Mouse (Mus musculus): ENCODE data around the gene Lrrn4. TPM values are rescaled to one million over a fixed set of nuclear protein-coding genes. Genes with fewer than 3 reads are reported as not detected.

Lrrn4 gene
- polyA plus RNA-seq, 1 experiment: not detected

DNA sequence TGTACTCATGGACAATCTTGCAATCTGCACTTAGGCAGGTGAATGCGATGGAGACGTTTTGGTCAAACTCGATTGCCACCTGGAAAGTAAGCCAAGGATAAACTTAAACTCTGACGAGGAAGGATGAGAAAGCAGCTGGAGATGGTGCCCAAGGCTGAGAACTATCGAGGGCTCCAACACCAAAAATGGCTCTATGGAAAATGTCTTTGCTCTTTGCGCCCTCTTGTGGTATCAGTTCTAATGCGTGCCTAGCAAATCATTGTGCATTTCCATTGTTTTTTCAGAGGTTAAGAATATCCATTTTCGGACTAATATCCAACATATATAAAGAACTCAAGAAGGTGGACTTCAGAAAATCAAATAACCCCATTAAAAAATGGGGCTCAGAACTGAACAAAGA lies 26.1 kb upstream of the Lrrn4 start:
- peak; percentile 40 for TF ChIP-seq CTCF (IDR thresholded peaks at IDR 0.05; ENCODE audit: control insufficient read depth, insufficient read depth, low read length)
- no peak for TF ChIP-seq POLR2A (IDR thresholded peaks at IDR 0.05; ENCODE audit: borderline replicate concordance, control insufficient read depth, low read depth, low read length)
- 26% methylated on average over 8 of the region's 8 CpGs for WGBS
- Histone ChIP-seq H3K4me3 (replicated peaks; ENCODE audit: control insufficient read depth, low read depth, low read length) (no peak overlapping the region), H3K27ac (ENCODE audit: control insufficient read depth, insufficient read depth, low read depth, low read length, poor library complexity) (no peak overlapping the region), H3K4me1 (ENCODE audit: control insufficient read depth, insufficient read depth, low read length) (no peaks in the 10 kb centered on the region)

DNA sequence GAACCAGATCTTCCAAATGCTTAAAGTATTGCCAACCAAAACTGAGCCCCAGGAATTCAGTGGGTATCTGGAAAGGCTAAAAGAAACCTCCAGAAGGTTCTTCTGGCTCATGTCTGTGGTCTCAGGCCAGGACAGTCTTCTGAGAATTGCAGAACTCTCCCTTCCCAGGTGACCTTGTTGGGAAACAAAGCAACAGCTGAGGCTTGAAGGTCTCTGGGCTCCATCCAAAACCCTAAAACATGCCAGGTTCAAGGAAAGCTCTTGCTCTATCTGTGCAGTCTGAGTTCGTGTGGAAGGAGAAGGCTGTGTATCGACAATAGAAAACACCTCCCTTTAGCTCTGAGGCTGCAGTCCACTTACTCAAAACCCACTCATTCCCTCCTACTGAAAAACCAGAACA lies 24.3 kb upstream of the Lrrn4 start:
- TF ChIP-seq POLR2A (IDR thresholded peaks at IDR 0.05; ENCODE audit: borderline replicate concordance, control insufficient read depth, low read depth, low read length): no peak
- no peak for TF ChIP-seq CTCF (IDR thresholded peaks at IDR 0.05; ENCODE audit: control insufficient read depth, insufficient read depth, low read length)
- 57% methylated on average over 2 of the region's 2 CpGs for WGBS
- Histone ChIP-seq H3K27ac (ENCODE audit: control insufficient read depth, insufficient read depth, low read depth, low read length, poor library complexity) (no peak overlapping the region), H3K4me1 (ENCODE audit: control insufficient read depth, insufficient read depth, low read length) (no peaks in the 10 kb centered on the region), H3K4me3 (replicated peaks; ENCODE audit: control insufficient read depth, low read depth, low read length) (no peak overlapping the region)

DNA sequence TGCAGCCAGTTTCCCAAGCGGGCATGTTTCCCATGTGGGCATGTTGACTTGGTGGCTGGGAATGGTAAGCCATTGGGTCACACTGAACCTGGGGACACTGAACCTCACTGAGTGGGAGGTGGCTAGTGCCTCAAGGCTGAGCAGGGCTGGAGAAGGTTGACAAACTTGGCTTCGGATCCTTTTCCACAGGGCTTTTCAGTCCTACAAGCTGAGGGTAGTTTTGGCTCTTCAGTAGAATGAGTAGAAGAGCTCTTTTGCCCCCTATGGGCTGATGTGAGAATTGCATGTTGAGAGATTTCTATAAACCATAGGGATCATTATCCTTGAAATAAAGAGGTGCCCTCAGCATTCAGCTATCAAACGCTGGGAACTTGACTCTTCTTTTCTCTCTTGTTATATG lies 22.8 kb upstream of the Lrrn4 start:
- H3K4me1 ChIP-seq (ENCODE audit: control insufficient read depth, insufficient read depth, low read length): no peaks in the 10 kb centered on the region
- H3K27ac ChIP-seq (ENCODE audit: control insufficient read depth, insufficient read depth, low read depth, low read length, poor library complexity): no peak overlapping the region
- TF ChIP-seq CTCF (IDR thresholded peaks at IDR 0.05; ENCODE audit: control insufficient read depth, insufficient read depth, low read length): no peak
- no peak for TF ChIP-seq POLR2A (IDR thresholded peaks at IDR 0.05; ENCODE audit: borderline replicate concordance, control insufficient read depth, low read depth, low read length)
- H3K4me3 ChIP-seq (replicated peaks; ENCODE audit: control insufficient read depth, low read depth, low read length): no peak overlapping the region
- WGBS: 30% methylated on average over 3 of the region's 3 CpGs

DNA sequence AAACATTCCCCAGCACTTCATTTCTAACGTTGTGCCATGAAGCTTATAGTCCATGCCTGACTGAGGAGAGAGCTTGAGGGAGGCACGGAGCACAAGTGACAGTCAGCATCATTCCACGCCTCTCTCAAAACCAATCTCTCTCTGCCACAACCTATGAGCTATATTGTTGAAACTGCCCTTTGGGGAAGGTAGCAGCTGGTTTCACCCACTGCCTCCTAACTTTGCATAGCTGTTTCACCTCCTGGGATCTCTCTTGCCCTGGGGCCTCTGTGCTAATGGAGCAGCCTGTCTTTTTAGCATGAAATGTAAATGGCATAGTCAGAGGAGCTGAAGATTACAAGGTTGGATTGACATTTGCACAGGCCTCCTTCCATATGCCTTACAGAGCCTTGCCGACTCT lies 21.4 kb upstream of the Lrrn4 start:
- TF ChIP-seq CTCF (IDR thresholded peaks at IDR 0.05; ENCODE audit: control insufficient read depth, insufficient read depth, low read length) (no peak), POLR2A (IDR thresholded peaks at IDR 0.05; ENCODE audit: borderline replicate concordance, control insufficient read depth, low read depth, low read length) (no peak)
- WGBS: 63% methylated on average over 4 of the region's 4 CpGs
- H3K4me3 ChIP-seq (replicated peaks; ENCODE audit: control insufficient read depth, low read depth, low read length): no peak overlapping the region

DNA sequence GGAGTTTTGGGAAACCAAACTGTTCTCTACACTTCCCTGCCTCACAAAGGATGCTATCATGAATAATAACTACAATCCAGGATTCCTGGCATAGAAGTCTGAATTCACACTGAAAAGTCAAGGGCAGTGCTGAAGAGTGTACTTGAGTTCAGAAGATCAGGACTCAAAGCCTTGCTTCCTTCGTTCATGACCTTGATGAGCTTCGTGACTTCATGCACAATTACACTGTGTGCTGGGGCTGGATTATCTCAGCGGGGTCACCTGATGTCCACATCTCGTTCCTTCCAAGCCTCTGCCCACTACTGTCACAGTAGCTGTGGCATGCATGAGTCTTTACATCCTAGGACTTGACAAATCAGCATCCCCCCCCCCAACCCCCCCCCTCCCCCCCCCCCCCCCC lies 20.9 kb upstream of the Lrrn4 start:
- 77% methylated on average over 4 of the region's 4 CpGs for WGBS
- TF ChIP-seq POLR2A (IDR thresholded peaks at IDR 0.05; ENCODE audit: borderline replicate concordance, control insufficient read depth, low read depth, low read length) (no peak), CTCF (IDR thresholded peaks at IDR 0.05; ENCODE audit: control insufficient read depth, insufficient read depth, low read length) (no peak)
- H3K4me1 ChIP-seq (ENCODE audit: control insufficient read depth, insufficient read depth, low read length): no peaks in the 10 kb centered on the region

More for the DNA sequence above, 21.4 kb upstream of the Lrrn4 start:
- Histone ChIP-seq H3K27ac (ENCODE audit: control insufficient read depth, insufficient read depth, low read depth, low read length, poor library complexity) (no peak overlapping the region), H3K4me1 (ENCODE audit: control insufficient read depth, insufficient read depth, low read length) (no peaks in the 10 kb centered on the region)

DNA sequence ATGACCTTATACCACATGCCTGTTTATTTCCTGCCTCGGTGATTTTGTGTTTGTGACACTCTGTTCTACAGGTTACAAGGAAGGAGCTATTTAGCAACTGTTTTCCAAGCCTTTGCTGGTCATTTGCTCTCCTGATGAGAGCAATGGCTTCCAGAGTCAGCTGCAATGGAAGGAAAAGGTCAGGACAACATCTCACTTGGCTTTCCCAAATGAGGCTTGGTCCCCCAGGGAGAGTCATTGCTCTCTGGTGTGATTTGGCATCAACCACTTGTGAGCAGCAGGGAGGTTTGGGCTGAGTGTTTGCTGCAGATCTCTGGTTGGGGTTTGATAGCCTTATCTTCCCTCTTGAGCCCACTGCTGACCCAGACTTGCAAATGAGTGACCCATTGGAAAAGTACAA lies 19.9 kb upstream of the Lrrn4 start:
- H3K27ac ChIP-seq (ENCODE audit: control insufficient read depth, insufficient read depth, low read depth, low read length, poor library complexity): no peak overlapping the region
- no peak overlapping the region for H3K4me3 ChIP-seq (replicated peaks; ENCODE audit: control insufficient read depth, low read depth, low read length)
- TF ChIP-seq POLR2A (IDR thresholded peaks at IDR 0.05; ENCODE audit: borderline replicate concordance, control insufficient read depth, low read depth, low read length) (no peak), CTCF (IDR thresholded peaks at IDR 0.05; ENCODE audit: control insufficient read depth, insufficient read depth, low read length) (no peak)
- no peaks in the 10 kb centered on the region for H3K4me1 ChIP-seq (ENCODE audit: control insufficient read depth, insufficient read depth, low read length)
- 24% methylated on average over 1 of the region's 1 CpGs for WGBS

More for the DNA sequence above, 20.9 kb upstream of the Lrrn4 start:
- Histone ChIP-seq H3K27ac (ENCODE audit: control insufficient read depth, insufficient read depth, low read depth, low read length, poor library complexity) (no peak overlapping the region), H3K4me3 (replicated peaks; ENCODE audit: control insufficient read depth, low read depth, low read length) (no peak overlapping the region)

DNA sequence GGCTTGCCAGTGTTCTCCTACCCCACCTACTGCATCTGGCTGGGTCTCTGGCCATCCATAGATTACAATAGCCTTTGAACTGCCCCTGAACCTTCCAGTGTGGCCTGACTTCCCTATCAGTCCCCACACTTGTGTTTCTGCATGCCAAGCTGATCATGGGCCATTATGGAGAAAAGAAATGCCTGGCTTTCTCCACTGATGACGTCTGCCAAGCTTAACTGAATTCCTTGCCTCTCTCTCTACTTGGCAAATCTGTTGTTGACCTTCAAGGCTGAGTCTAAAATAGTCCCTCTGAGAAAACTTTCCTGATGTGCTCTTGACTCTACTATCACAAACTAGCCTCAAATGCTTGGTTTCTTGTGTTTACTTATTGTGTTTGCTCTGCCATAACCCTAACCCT lies 17.5 kb upstream of the Lrrn4 start:
- TF ChIP-seq CTCF (IDR thresholded peaks at IDR 0.05; ENCODE audit: control insufficient read depth, insufficient read depth, low read length): no peak
- no peak for TF ChIP-seq POLR2A (IDR thresholded peaks at IDR 0.05; ENCODE audit: borderline replicate concordance, control insufficient read depth, low read depth, low read length)
- no peak overlapping the region for H3K4me3 ChIP-seq (replicated peaks; ENCODE audit: control insufficient read depth, low read depth, low read length)
- 41% methylated on average over 1 of the region's 1 CpGs for WGBS
- H3K27ac ChIP-seq (ENCODE audit: control insufficient read depth, insufficient read depth, low read depth, low read length, poor library complexity): no peak overlapping the region
- no peaks in the 10 kb centered on the region for H3K4me1 ChIP-seq (ENCODE audit: control insufficient read depth, insufficient read depth, low read length)

DNA sequence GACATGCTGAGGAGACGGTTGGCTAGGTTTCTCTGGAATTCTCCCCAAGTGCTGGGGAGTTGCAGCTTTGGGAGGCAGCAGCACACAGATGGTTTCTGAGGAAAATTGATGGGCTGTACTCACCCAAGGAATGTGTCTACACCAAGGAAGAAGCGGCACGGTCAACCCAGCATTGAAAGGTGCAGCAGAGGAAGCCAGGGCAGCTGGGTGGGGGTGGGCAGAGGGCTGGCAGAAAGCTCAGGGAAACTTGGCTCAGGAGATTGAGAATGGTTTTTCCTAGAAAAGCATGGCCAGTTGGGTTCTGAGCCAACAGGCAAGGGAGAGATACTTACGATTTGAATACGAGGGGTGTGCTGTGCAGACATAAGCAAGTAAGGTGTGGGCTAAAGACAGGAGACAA lies 13.1 kb upstream of the Lrrn4 start:
- TF ChIP-seq POLR2A (IDR thresholded peaks at IDR 0.05; ENCODE audit: borderline replicate concordance, control insufficient read depth, low read depth, low read length): no peak
- TF ChIP-seq CTCF (IDR thresholded peaks at IDR 0.05; ENCODE audit: control insufficient read depth, insufficient read depth, low read length): no peak

DNA sequence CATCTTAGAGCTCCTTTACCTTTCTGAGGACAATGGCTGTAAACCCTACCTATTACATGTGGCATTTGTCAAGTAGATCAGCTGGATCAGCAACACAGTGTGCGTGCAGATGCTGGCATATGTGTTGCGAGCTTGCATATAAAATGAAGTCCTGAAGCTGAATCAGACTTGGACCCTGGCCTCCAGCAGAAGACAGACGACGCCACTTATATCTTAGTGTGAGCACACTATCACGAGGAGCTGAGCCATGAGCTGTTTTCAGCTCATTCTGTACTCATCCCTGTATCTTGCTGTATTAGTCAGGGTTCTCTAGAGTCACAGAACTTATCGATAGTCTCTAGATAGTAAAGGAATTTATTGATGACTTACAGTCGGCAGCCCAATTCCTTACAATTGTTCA lies 4.6 kb upstream of the Lrrn4 start:
- Histone ChIP-seq H3K4me3 (replicated peaks; ENCODE audit: control insufficient read depth, low read depth, low read length) (no peak overlapping the region), H3K27ac (ENCODE audit: control insufficient read depth, insufficient read depth, low read depth, low read length, poor library complexity) (no peak overlapping the region), H3K4me1 (ENCODE audit: control insufficient read depth, insufficient read depth, low read length) (no peaks in the 10 kb centered on the region)
- TF ChIP-seq POLR2A (IDR thresholded peaks at IDR 0.05; ENCODE audit: borderline replicate concordance, control insufficient read depth, low read depth, low read length) (no peak), CTCF (IDR thresholded peaks at IDR 0.05; ENCODE audit: control insufficient read depth, insufficient read depth, low read length) (no peak)
- 84% methylated on average over 7 of the region's 7 CpGs for WGBS

More for the DNA sequence above, 13.1 kb upstream of the Lrrn4 start:
- H3K27ac ChIP-seq (ENCODE audit: control insufficient read depth, insufficient read depth, low read depth, low read length, poor library complexity): no peak overlapping the region
- H3K4me3 ChIP-seq (replicated peaks; ENCODE audit: control insufficient read depth, low read depth, low read length): no peak overlapping the region
- 86% methylated on average over 5 of the region's 5 CpGs for WGBS
- no peaks in the 10 kb centered on the region for H3K4me1 ChIP-seq (ENCODE audit: control insufficient read depth, insufficient read depth, low read length)
